Mouse (Mus musculus): Measurements from ENCODE around the gene Olfr1443. TPM values are rescaled to one million over a fixed set of nuclear protein-coding genes. Genes with fewer than 3 reads are reported as not detected.
"Not testable (repeated sequence)": the region's sequence is repeated elsewhere in the genome, so short reads cannot be mapped to it uniquely, and the experiment has no call there.

The Olfr1443 gene
- polyA plus RNA-seq (2021), result not detected

- no peaks in the 10 kb centered on the region for H3K27me3 ChIP-seq
- DNase-seq (ENCODE audit: low read depth, low spot score) (no peak), ATAC-seq (no peak)
- ChIA-PET POLR2A (interaction anchor here (0.6 to 0.7 kb wide), 2 partner anchors 21 to 668 kb away, joined by 3 to 8 read pairs; no protein-coding TSS in a partner anchor), CTCF (interaction anchor here (1.2 to 1.3 kb wide), 2 partner anchors 10 to 15 kb away, joined by 3 read pairs; no protein-coding TSS in a partner anchor)
- in situ Hi-C loops (cut with MboI; ENCODE audit: low pct_unique_long_range_greater_than_20kb), result no loop called here
- TF ChIP-seq CTCF (IDR thresholded peaks at IDR 0.05), result no peak
These were observed at the start of gene Olfr1443 for GRCm38 (mm10) chr19:12677812-12678211. Gene Olfr1443, plus strand, starts transcription at chr19:12678112.

DNA sequence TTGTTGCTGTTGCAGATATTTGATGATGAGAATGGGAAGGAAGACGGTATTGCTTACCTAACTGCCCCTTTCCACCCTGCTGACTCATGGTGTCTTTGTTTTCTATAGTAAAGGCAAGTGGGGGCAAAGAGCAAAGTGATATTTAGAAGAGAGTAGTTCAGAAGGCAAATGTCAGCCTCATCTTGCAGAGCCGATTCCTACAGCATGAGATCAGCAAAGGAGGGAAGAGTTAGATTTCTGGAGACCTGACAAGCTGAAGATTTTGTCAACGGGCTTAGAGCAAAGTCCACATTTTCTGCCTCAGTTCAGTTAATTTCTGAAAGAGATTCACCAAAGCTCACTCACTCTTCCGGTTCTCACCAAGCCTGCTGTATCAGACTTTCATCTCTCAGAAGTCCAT is 44.7 kb upstream of the Olfr1443 start, which contains the start of gene Glyat:
Glyat (plus strand) TSS at position 133 of the 400 bp plus-strand sequence.
- CTCF ChIA-PET, result no interaction called here
- POLR2A ChIA-PET, result interaction anchor here (0.5 kb wide), 1 partner anchor 834 kb away, joined by 3 read pairs; no protein-coding TSS in a partner anchor
- in situ Hi-C loops (cut with MboI; ENCODE audit: low pct_unique_long_range_greater_than_20kb), result no loop called here
- DNase-seq (ENCODE audit: low read depth, low spot score), result peak; percentile 2
- peaks cover 3% of the 10 kb centered on the region for H3K27me3 ChIP-seq
- ATAC-seq, result no peak
- no peak for TF ChIP-seq CTCF (IDR thresholded peaks at IDR 0.05)

DNA sequence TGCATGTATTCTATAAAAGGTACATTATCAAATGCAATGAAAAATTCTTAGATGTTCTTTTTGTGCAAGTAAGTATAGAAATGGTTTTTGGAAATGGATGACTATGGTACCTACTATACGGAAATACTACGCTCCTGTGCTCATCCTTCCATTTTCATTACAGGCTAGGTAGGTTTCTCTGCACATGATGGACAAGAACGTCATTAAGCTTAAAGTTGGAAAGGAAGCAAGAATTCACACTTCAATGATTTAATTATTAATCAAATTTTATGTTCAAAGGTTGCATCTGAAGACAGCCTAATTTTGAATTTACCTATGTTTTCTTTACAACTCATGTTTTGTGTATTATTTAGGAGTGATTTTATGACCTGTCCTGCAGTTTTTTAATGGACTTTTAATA is 43.7 kb upstream of the Olfr1443 start:
- ChIA-PET CTCF (no interaction called here), POLR2A (interaction anchor here (0.6 kb wide), 1 partner anchor 170 kb away, joined by 3 read pairs; no protein-coding TSS in a partner anchor)
- H3K27me3 ChIP-seq, result peaks cover 5% of the 10 kb centered on the region
- no peak for ATAC-seq
- in situ Hi-C loops (cut with MboI; ENCODE audit: low pct_unique_long_range_greater_than_20kb), result no loop called here
- no peak for DNase-seq (ENCODE audit: low read depth, low spot score)
- no peak for TF ChIP-seq CTCF (IDR thresholded peaks at IDR 0.05)

DNA sequence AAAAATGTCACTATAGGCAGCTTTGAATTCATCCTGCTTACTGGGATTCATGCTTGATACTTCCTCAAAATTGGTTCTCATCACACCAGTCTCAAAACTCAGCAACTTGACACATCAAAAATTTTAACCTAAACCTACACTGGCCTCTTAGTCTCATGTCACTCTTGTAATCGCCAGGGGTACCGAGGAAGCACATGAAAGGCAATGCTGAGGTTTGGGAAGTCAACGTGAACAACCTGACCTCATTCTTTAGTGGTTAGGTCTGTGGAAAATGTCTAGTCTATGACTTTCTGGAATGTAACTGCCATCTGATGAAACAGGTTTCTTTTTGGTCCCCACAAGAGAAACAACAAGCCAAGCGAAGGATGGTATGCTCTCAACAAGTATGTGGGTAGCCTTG is 42.9 kb upstream of the Olfr1443 start:
- in situ Hi-C loops (cut with MboI; ENCODE audit: low pct_unique_long_range_greater_than_20kb), result no loop called here
- ATAC-seq, result peak; percentile 78
- peak; percentile 1 for DNase-seq (ENCODE audit: low read depth, low spot score)
- POLR2A ChIA-PET, result no interaction called here
- CTCF ChIA-PET, result no interaction called here
- peaks cover 5% of the 10 kb centered on the region for H3K27me3 ChIP-seq
- no peak for TF ChIP-seq CTCF (IDR thresholded peaks at IDR 0.05)

DNA sequence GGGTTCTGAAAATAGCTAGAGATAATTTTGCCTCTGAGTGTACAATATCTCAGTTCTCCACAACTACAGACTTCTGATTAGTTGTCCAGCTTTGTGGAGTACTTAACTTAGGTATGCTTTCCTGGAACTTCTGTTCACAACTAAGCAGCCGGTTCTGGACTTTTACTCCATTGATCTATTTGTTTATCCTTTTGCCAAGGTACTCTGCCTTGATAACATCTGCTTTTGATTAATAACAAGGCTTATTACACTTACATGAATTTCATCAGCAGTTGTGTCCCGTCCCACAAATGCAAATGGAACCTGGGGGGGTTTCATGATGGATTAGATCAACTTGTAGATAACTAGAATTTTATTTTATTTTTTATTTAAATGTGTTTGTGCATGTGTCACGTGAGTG is 41.0 kb upstream of the Olfr1443 start:
- ATAC-seq (no peak), DNase-seq (ENCODE audit: low read depth, low spot score) (no peak)
- in situ Hi-C loops (cut with MboI; ENCODE audit: low pct_unique_long_range_greater_than_20kb), result no loop called here
- TF ChIP-seq CTCF (IDR thresholded peaks at IDR 0.05), result no peak
- ChIA-PET CTCF (interaction anchor here (2.0 kb wide), 1 partner anchor 12 kb away, joined by 7 read pairs; no protein-coding TSS in a partner anchor), POLR2A (interaction anchor here (0.7 kb wide), 1 partner anchor 165 kb away, joined by 4 read pairs; no protein-coding TSS in a partner anchor)
- peaks cover 3% of the 10 kb centered on the region for H3K27me3 ChIP-seq

DNA sequence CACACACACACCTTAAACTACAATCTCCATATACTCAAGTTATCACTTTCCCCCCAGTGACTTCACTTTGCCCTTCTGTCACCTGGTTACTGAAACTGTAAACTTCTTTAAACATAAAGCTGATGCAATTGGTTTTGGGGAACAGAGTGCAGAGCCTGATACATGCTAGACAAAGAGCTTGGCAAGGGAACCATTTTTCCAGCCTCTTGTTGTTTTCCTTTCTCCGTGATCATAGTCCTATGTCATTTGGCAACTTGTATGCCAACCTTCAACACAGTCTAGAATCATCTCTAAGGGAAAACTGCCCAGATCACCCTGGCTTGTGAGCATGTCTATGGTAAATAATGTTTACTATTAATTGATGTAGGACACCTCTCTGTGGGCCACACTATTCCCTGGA is 39.9 kb upstream of the Olfr1443 start:
- in situ Hi-C loops (cut with MboI; ENCODE audit: low pct_unique_long_range_greater_than_20kb), result no loop called here
- ATAC-seq (no peak), DNase-seq (ENCODE audit: low read depth, low spot score) (no peak)
- ChIA-PET POLR2A (no interaction called here), CTCF (interaction anchor here (0.9 to 1.0 kb wide), 2 partner anchors 19 to 39 kb away, joined by 3 read pairs; no protein-coding TSS in a partner anchor)
- TF ChIP-seq CTCF (IDR thresholded peaks at IDR 0.05), result no peak
- peaks cover 3% of the 10 kb centered on the region for H3K27me3 ChIP-seq

GRCm38 (mm10) chr19:12649511-12649910 is 28.4 kb upstream of the Olfr1443 start:
- no peaks in the 10 kb centered on the region for H3K27me3 ChIP-seq
- DNase-seq (ENCODE audit: low read depth, low spot score), result no peak
- ChIA-PET CTCF (interaction anchor here (0.8 to 1.7 kb wide), 4 partner anchors 12 to 52 kb away, joined by 3 to 7 read pairs (median 4); no protein-coding TSS in a partner anchor), POLR2A (no interaction called here)
- no peak for TF ChIP-seq CTCF (IDR thresholded peaks at IDR 0.05)
- no peak for ATAC-seq
- in situ Hi-C loops (cut with MboI; ENCODE audit: low pct_unique_long_range_greater_than_20kb), result no loop called here

- CTCF ChIA-PET, result interaction anchor here (1.1 to 1.8 kb wide), 2 partner anchors 9 to 36 kb away, joined by 3 to 5 read pairs; no protein-coding TSS in a partner anchor
- in situ Hi-C loops (cut with MboI; ENCODE audit: low pct_unique_long_range_greater_than_20kb), result no loop called here
- POLR2A ChIA-PET, result no interaction called here
- no peaks in the 10 kb centered on the region for H3K27me3 ChIP-seq
- ATAC-seq (no peak), DNase-seq (ENCODE audit: low read depth, low spot score) (no peak)
- TF ChIP-seq CTCF (IDR thresholded peaks at IDR 0.05), result no peak
These were observed 11.8 kb upstream of the Olfr1443 start for GRCm38 (mm10) chr19:12666156-12666555.

- POLR2A ChIA-PET, result not testable (repeated sequence)
These were observed 9.3 kb upstream of the Olfr1443 start for GRCm38 (mm10) chr19:12668601-12669000.

GRCm38 (mm10) chr19:12670139-12670538 is 7.8 kb upstream of the Olfr1443 start, which contains the start of gene Olfr1442:
Gene Olfr1442, plus strand, starts transcription at chr19:12670439.
- ChIA-PET CTCF (interaction anchor here (1.8 kb wide), 1 partner anchor 10 kb away, joined by 4 read pairs; no protein-coding TSS in a partner anchor), POLR2A (interaction anchor here (0.6 kb wide), 2 partner anchors 8 to 18 kb away, joined by 3 read pairs; no protein-coding TSS in a partner anchor)
- peaks cover 3% of the 10 kb centered on the region for H3K27me3 ChIP-seq
- DNase-seq (ENCODE audit: low read depth, low spot score), result no peak
- ATAC-seq, result no peak
- in situ Hi-C loops (cut with MboI; ENCODE audit: low pct_unique_long_range_greater_than_20kb), result no loop called here
- TF ChIP-seq CTCF (IDR thresholded peaks at IDR 0.05), result no peak

More at GRCm38 (mm10) chr19:12668601-12669000, 9.3 kb upstream of the Olfr1443 start:
- DNase-seq (ENCODE audit: low read depth, low spot score); ATAC-seq; H3K27me3 ChIP-seq; in situ Hi-C loops (cut with MboI; ENCODE audit: low pct_unique_long_range_greater_than_20kb): not testable (repeated sequence)
- CTCF ChIA-PET, result interaction anchor here (1.8 kb wide), 1 partner anchor 8 kb away, joined by 4 read pairs; no protein-coding TSS in a partner anchor

- POLR2A ChIA-PET, result interaction anchor here (1.7 kb wide), 1 partner anchor 11 kb away, joined by 3 read pairs; no protein-coding TSS in a partner anchor
These were observed 6.9 kb upstream of the Olfr1443 start for GRCm38 (mm10) chr19:12671051-12671450.

More at GRCm38 (mm10) chr19:12671051-12671450, 6.9 kb upstream of the Olfr1443 start:
- CTCF ChIA-PET, result no interaction called here
- no peak for TF ChIP-seq CTCF (IDR thresholded peaks at IDR 0.05)
- DNase-seq (ENCODE audit: low read depth, low spot score), result no peak
- ATAC-seq, result no peak
- H3K27me3 ChIP-seq, result peaks cover 3% of the 10 kb centered on the region
- in situ Hi-C loops (cut with MboI; ENCODE audit: low pct_unique_long_range_greater_than_20kb), result no loop called here

All from Patski (cell line).